Mouse (Mus musculus) ES-E14 (cell line): Measurements from ENCODE around the gene Grifin. TPM values are rescaled to one million over a fixed set of nuclear protein-coding genes. Genes with fewer than 3 reads are reported as not detected.

Experiments
- DNase-seq: peaks from one replicate; pipeline ENCODE4 v3.0.0-alpha.2; 2013; ENCODE audit warnings: low read depth, low spot score
- H3K27ac ChIP-seq: 2 replicates; pipeline ENCODE4 v1.5.1; 2012; ENCODE audit warnings: low read depth, mild to moderate bottlenecking, low read length, moderate library complexity, mixed read lengths; ENCODE audit not compliant: poor library complexity, insufficient read depth, severe bottlenecking
- H3K36me3 ChIP-seq: 2 replicates; pipeline ENCODE4 v1.6.1; 2012; ENCODE audit warnings: mild to moderate bottlenecking, low read length, moderate library complexity, mixed read lengths; ENCODE audit not compliant: control insufficient read depth, poor library complexity, insufficient read depth, severe bottlenecking
- H3K4me1 ChIP-seq, 2 experiments: fragments of 150-350 bp in 1 of 2; sonication (generic) in 1 of 2; 2 replicates each; pipeline ENCODE4 v1.6.1; 2012; ENCODE audit warnings: low read length in 2 of 2, mild to moderate bottlenecking in 1 of 2, mixed read lengths in 1 of 2; ENCODE audit not compliant: control insufficient read depth in 2 of 2, insufficient read depth in 2 of 2, poor library complexity in 1 of 2
- H3K4me3 ChIP-seq, 2 experiments: fragments of 150-350 bp in 1 of 2; sonication (generic) in 1 of 2; 2 replicates each; pipeline ENCODE4 v1.5.1; 2012; ENCODE audit warnings: low read length in 2 of 2, low read depth in 1 of 2, mild to moderate bottlenecking in 1 of 2, mixed read lengths in 1 of 2; ENCODE audit not compliant: insufficient read depth in 1 of 2, poor library complexity in 1 of 2, severe bottlenecking in 1 of 2
- H3K9ac ChIP-seq: 2 replicates; pipeline ENCODE4 v1.6.1; 2012; ENCODE audit warnings: low read depth, mild to moderate bottlenecking, low read length, mixed read lengths; ENCODE audit not compliant: poor library complexity, insufficient read depth, severe bottlenecking
- H3K9me3 ChIP-seq: fragments of 150-350 bp; sonication (generic); 2 replicates; pipeline ENCODE4 v1.6.1; 2012; ENCODE audit warnings: low read depth, mild to moderate bottlenecking, low read length; ENCODE audit not compliant: control insufficient read depth, insufficient read depth
- CHD2 ChIP-seq: IDR thresholded peaks from 2 replicates; pipeline ENCODE4 v1.6.1; 2014; ENCODE audit warnings: mild to moderate bottlenecking, low read depth, low read length, inconsistent platforms
- HCFC1 ChIP-seq: IDR thresholded peaks from 2 replicates; pipeline ENCODE4 v1.6.1; 2012; ENCODE audit warnings: low read length, inconsistent platforms, borderline replicate concordance; ENCODE audit not compliant: insufficient read depth
- MAFK ChIP-seq: IDR thresholded peaks from 2 replicates; pipeline ENCODE4 v1.6.1; 2014; ENCODE audit warnings: mild to moderate bottlenecking, low read depth, low read length, inconsistent platforms; ENCODE audit not compliant: insufficient read depth
- ZC3H11A ChIP-seq: IDR thresholded peaks from 2 replicates; pipeline ENCODE4 v1.6.1; 2012; ENCODE audit warnings: low read depth, mild to moderate bottlenecking, inconsistent platforms, low read length, borderline replicate concordance
- ZNF384 ChIP-seq: IDR thresholded peaks from 2 replicates; pipeline ENCODE4 v1.6.1; 2012; ENCODE audit warnings: low read depth, low read length, inconsistent platforms
- in situ Hi-C, 2 experiments: fragments of 600-800 bp; cut with MboI; formaldehyde crosslinking; loops; one replicate each; pipeline ENCODE4 v1.15.1; 2025; ENCODE audit warnings: low sequenced_read_pairs in 2 of 2, inconsistent platforms in 1 of 2; ENCODE audit not compliant: unreplicated experiment in 2 of 2
- total RNA-seq: library from RNA; depleted of rRNA; stranded (reverse); fragments of 300-350 nt; gene quantifications from 2 replicates; pipeline ENCODE4 v1.2.3, GENCODE M21; 2012

The Grifin gene
- total RNA-seq, 1 experiment = 0.89 TPM

DNA sequence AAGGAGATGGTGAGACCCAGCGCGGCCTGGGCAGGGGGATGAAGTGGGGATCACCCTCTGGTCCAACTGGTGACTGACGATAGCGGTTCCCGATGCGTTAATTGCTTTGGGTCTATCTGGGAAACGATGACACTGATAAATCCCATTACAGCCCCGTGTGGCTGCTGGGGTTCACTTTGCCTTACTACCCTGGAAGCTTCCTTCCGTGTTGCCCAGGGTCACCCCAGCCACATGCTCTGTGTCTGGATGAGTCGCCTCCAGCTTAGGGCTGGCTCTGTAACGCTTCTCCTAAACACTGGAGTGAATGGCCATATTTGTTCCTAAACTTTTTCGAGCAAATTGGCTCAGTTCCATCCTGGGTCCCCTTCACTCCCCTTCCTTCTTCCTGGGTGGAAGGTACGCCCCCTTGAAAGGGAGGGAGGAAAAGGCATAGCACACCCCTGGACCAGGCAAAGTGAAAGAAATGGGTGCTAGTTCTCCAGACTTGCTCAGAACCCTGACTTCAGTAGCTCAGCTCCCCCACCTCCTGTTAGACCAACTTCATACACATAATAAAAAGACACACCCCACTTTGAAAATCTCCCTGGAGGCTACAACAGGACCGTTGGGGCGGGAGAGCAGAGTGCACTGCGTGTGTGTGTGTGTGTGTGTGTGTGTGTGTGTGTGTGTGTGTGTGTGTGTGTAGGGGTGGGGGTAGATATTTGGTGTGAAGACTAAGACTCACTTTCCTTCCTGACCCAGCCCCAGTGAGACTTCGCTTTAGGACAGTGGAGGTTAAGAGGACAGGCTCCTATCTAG is 43.2 kb upstream of the Grifin start:
- H3K27ac ChIP-seq = no peak overlapping the region

DNA sequence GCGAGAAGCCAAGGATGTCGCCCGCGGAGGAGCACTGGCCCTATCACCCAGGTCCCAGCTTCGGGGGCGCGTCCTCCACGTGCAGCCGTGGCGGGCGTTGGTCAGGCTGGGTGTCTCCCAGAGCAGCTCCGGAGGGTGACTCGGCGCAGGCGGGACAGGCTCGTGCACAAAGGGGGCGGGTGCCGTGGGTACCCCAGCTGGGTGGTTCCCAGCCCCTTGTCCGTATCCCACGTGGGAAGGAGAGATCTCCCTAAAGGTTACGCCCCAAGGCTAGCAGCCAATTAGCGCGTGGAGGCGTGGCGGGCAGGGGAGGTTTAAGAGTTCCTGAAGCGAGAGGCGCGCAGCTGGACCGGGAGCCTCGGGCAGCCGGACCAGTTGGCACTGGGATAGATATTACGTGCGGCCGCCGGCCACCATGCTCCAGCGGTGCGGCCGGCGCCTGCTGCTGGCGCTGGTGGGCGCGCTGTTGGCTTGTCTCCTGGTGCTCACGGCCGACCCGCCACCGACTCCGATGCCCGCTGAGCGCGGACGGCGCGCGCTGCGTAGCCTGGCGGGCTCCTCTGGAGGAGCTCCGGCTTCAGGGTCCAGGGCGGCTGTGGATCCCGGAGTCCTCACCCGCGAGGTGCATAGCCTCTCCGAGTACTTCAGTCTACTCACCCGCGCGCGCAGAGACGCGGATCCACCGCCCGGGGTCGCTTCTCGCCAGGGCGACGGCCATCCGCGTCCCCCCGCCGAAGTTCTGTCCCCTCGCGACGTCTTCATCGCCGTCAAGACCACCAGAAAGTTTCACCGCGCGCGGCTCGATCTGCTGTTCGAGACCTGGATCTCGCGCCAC is 42.3 kb upstream of the Grifin start, which contains the start of gene Lfng:
TSS of gene Lfng (plus strand) at position 320 of the 835 bp plus-strand sequence.
- in situ Hi-C loops = no loop called here
- Histone ChIP-seq H3K4me1 (peaks cover 0 to 26% of the 10 kb centered on the region in 2 experiments; a peak in 2 of 4 replicates), H3K9me3 (no peaks in the 10 kb centered on the region), H3K9ac (peak within 1 kb of the TSS; percentile 67), H3K36me3 (no peaks in the 10 kb centered on the region), H3K4me3 (peak within 1 kb of the TSS; percentile 72 to 79), H3K27ac (no peak within 1 kb of the TSS)
- peak; percentile 85 for DNase-seq
- TF ChIP-seq HCFC1 = no peak
- no peak for TF ChIP-seq ZNF384
- no peak for TF ChIP-seq MAFK
- TF ChIP-seq ZC3H11A = no peak
- TF ChIP-seq CHD2 = no peak

More for the DNA sequence above, 43.2 kb upstream of the Grifin start:
- DNase-seq = no peak
- no peak for TF ChIP-seq ZNF384
- TF ChIP-seq ZC3H11A = no peak
- TF ChIP-seq HCFC1 = no peak
- no peak for TF ChIP-seq CHD2
- no peak for TF ChIP-seq MAFK
- in situ Hi-C loops = no loop called here
- H3K9me3 ChIP-seq = no peaks in the 10 kb centered on the region
- H3K4me3 ChIP-seq = peak overlapping the region; percentile 72 to 79
- peak overlapping the region; percentile 67 for H3K9ac ChIP-seq
- no peaks in the 10 kb centered on the region for H3K36me3 ChIP-seq
- peaks cover 2 to 29% of the 10 kb centered on the region in 2 experiments; a peak in 2 of 4 replicates for H3K4me1 ChIP-seq

DNA sequence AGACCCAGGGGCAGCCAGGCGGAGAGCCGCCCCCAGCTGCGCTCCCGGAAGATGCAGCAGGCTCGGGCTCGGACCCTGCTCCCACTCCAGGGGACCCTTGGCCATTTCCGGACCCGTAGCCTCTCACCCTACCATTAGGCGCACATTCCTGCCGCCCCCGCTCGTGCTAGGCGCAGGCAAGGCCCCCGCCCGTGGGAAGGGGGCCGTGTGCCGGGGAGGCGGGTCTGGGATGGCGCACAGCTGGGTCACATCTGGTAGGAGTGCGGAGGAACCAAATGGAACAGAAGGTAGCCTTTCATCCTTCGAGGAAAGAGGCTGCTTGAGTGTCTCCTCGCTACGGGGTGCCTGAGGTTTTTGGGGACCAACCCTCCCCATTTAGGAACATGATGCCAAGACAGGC is 41.5 kb upstream of the Grifin start:
- peaks cover 0 to 24% of the 10 kb centered on the region in 2 experiments; a peak in 2 of 4 replicates for H3K4me1 ChIP-seq
- no peak for TF ChIP-seq CHD2
- TF ChIP-seq ZNF384 = no peak
- TF ChIP-seq MAFK = no peak
- TF ChIP-seq HCFC1 = no peak
- TF ChIP-seq ZC3H11A = no peak
- no peak overlapping the region for H3K27ac ChIP-seq
- no peak for DNase-seq
- no peak overlapping the region for H3K9ac ChIP-seq
- H3K36me3 ChIP-seq = no peaks in the 10 kb centered on the region
- H3K9me3 ChIP-seq = no peaks in the 10 kb centered on the region
- H3K4me3 ChIP-seq = peak overlapping the region; percentile 72 to 79
- in situ Hi-C loops = no loop called here

DNA sequence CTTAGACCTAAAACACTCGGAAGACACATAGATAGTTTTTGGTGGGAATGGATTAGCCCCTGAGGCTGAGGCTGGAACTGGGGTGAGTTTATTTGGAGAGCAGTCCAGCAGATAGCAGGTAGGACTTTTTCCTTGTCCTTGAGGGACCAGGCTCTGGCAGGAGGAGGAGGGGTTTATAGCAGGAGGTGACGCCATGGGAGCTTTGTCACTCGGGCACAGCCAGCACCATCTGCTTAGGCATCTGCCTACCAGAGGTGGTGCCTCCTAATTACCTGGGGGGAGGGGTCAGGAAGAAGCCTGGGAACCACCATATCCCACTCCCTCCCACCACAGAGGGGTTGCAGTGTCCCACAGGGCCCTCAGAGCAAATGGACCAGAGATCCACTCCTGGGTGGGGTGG is 40.4 kb upstream of the Grifin start:
- DNase-seq = no peak
- in situ Hi-C loops = no loop called here
- Histone ChIP-seq H3K9ac (no peak overlapping the region), H3K9me3 (no peaks in the 10 kb centered on the region), H3K36me3 (no peaks in the 10 kb centered on the region), H3K4me3 (no peak overlapping the region), H3K27ac (no peak overlapping the region), H3K4me1 (peaks cover 0 to 17% of the 10 kb centered on the region in 2 experiments; a peak in 2 of 4 replicates)
- TF ChIP-seq CHD2 (no peak), ZC3H11A (no peak), HCFC1 (no peak), ZNF384 (no peak), MAFK (no peak)
